Mouse (Mus musculus) testis, adult 2 months (tissue): ENCODE measurements around the gene Adam12.

Experiments
- CTCF ChIP-seq: fragments of 200-500 bp; IDR thresholded peaks from 2 replicates; pipeline ENCODE4 v1.5.1; 2012; ENCODE audit warnings: low read depth, mild to moderate bottlenecking, inconsistent platforms, low read length, moderate library complexity; ENCODE audit not compliant: control insufficient read depth, insufficient read depth, insufficient replicate concordance
- POLR2A ChIP-seq: fragments of 200-500 bp; IDR thresholded peaks from 2 replicates; pipeline ENCODE4 v1.6.1; 2012; ENCODE audit warnings: low read depth, mild to moderate bottlenecking, inconsistent platforms, low read length, moderate library complexity; ENCODE audit not compliant: control insufficient read depth

DNA sequence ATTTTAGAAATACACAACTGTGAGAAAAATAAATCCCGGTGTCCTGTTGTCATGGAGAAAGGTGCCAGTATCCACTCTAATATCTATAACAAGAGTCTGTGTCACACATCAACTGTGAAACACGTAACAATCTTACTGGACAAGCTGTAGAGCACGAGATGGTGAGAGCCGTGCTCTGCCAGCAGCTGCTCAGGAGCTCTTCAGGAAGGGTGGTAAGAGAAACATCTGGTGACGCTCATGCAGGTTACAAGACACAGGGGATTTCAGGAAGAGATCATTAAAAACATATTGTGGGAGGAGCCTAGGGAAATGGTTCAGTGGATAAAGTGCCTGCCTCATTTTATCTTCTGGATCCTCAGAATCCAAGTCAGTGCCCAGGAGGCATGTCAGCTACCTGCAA, 158.9 kb downstream of the Adam12 start:
- TF ChIP-seq CTCF (no peak), POLR2A (no peak)
